21 mouse cellular contexts compared by ENCODE assay signal in the genomic region with DNA sequence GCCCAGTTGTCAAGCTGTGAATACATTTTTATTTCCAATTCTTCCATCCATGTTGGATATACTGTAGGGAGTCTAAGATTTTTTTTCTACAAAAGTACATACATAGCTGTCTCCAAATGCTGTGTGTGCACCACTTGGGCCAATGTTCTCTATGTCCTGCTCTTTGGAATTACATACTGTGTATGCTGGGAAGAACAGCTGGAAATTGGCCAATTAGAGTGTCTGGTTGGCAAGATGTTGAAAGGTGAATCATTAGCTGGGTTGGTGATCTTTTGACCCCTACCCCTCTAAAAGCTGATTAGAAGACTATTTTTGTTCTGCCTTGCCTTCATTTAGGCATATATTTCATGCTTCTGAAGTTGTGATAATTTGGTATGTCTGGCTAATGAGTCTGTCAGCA.
DNase-seq lines count a peak whose midpoint lies in the region; ATAC-seq lines count a peak whose summit lies in the region.
"Had no signal": no experiment of that assay in that cellular context is flagged by ENCODE, and none has a peak within 500 bp of the region (broad histone marks: within the 10 kb centered on the region; RNA-seq: fewer than 3 reads in every experiment).

No protein-coding gene starts in this region.

- no peak overlapping the region for H3K27ac ChIP-seq in forebrain, embryonic 14.5 days (ENCODE audit: low read depth, low read length)
- no peak overlapping the region for H3K27ac ChIP-seq in forebrain, embryonic 10.5 days
- no peak overlapping the region for H3K27ac ChIP-seq in kidney, embryonic 14.5 days (ENCODE audit: low read depth, low read length)
- no peak overlapping the region for H3K27ac ChIP-seq in liver, embryonic 15.5 days (replicated peaks)
- H3K27ac ChIP-seq in hindbrain, embryonic 12.5 days: no peak overlapping the region
- H3K27ac ChIP-seq: embryonic facial prominence, embryonic 10.5 days; forebrain, embryonic 15.5 days; heart, embryonic 10.5 days; hindbrain, embryonic 14.5 days had no signal

- no peaks in the 10 kb centered on the region for H3K4me1 ChIP-seq in forebrain, embryonic 14.5 days (ENCODE audit: control insufficient read depth, insufficient read depth, low read length)
- no peaks in the 10 kb centered on the region for H3K4me1 ChIP-seq in forebrain, embryonic 10.5 days
- H3K4me1 ChIP-seq in kidney, embryonic 14.5 days (ENCODE audit: control insufficient read depth, insufficient read depth, low read length): no peaks in the 10 kb centered on the region
- H3K4me1 ChIP-seq in liver, embryonic 15.5 days (replicated peaks): no peaks in the 10 kb centered on the region
- no peaks in the 10 kb centered on the region for H3K4me1 ChIP-seq in hindbrain, embryonic 12.5 days
- H3K4me1 ChIP-seq: embryonic facial prominence, embryonic 10.5 days; forebrain, embryonic 15.5 days; heart, embryonic 10.5 days had no signal

- H3K36me3 ChIP-seq in forebrain, embryonic 14.5 days (ENCODE audit: control insufficient read depth, insufficient read depth, low read length): no peaks in the 10 kb centered on the region
- H3K36me3 ChIP-seq in forebrain, embryonic 10.5 days (replicated peaks): no peaks in the 10 kb centered on the region
- H3K36me3 ChIP-seq in kidney, embryonic 14.5 days (ENCODE audit: control insufficient read depth, insufficient read depth, low read length): no peaks in the 10 kb centered on the region
- H3K36me3 ChIP-seq in liver, embryonic 15.5 days (replicated peaks): no peaks in the 10 kb centered on the region
- no peaks in the 10 kb centered on the region for H3K36me3 ChIP-seq in hindbrain, embryonic 12.5 days
- H3K36me3 ChIP-seq: embryonic facial prominence, embryonic 10.5 days; forebrain, embryonic 15.5 days; G1E; heart, embryonic 10.5 days had no signal

- ATAC-seq in forebrain, embryonic 14.5 days: no peak
- ATAC-seq in kidney, embryonic 14.5 days (ENCODE audit: low FRiP score, low TSS enrichment): no peak
- ATAC-seq in liver, embryonic 15.5 days (ENCODE audit: insufficient read depth): peak; percentile 42; the same call in 1 of the 2 replicates
- no peak for ATAC-seq in hindbrain, embryonic 12.5 days (ENCODE audit: low FRiP score)
- ATAC-seq: CD4-positive, CD25-positive, alpha-beta regulatory T cell, adult 4 months; forebrain, embryonic 15.5 days had no signal

- H3K4me3 ChIP-seq in forebrain, embryonic 14.5 days (ENCODE audit: low read depth, low read length): no peak overlapping the region
- H3K4me3 ChIP-seq in forebrain, embryonic 10.5 days: no peak overlapping the region
- no peak overlapping the region for H3K4me3 ChIP-seq in kidney, embryonic 14.5 days (ENCODE audit: low read length)
- no peak overlapping the region for H3K4me3 ChIP-seq in liver, embryonic 15.5 days (replicated peaks)
- no peak overlapping the region for H3K4me3 ChIP-seq in hindbrain, embryonic 12.5 days
- H3K4me3 ChIP-seq: embryonic facial prominence, embryonic 10.5 days; forebrain, embryonic 15.5 days; heart, embryonic 10.5 days had no signal

- peak; percentile 2 for DNase-seq in forebrain, embryonic 14.5 days (ENCODE audit: low spot score)
- DNase-seq in forebrain, embryonic 10.5 days (ENCODE audit: extremely low spot score, low spot score): no peak
- peak; percentile 79 for DNase-seq in kidney, adult 9 months
- no peak for DNase-seq in liver
- peak; percentile 1 for DNase-seq in mesoderm, embryonic 11.5 days (ENCODE audit: low read depth, low spot score)
- DNase-seq: adrenal gland, postnatal 25 days; B cell, adult 2 months; cerebellum, adult 2 months; cerebellum, postnatal 10 days; gastrocnemius, postnatal 36 days; heart, adult 18-20 months; heart, postnatal 10 days had no signal

- no peaks in the 10 kb centered on the region for H3K27me3 ChIP-seq in forebrain, embryonic 14.5 days (replicated peaks; ENCODE audit: control insufficient read depth, insufficient read depth, low read length)
- H3K27me3 ChIP-seq in forebrain, embryonic 10.5 days (ENCODE audit: poor library complexity, severe bottlenecking): no peaks in the 10 kb centered on the region
- no peaks in the 10 kb centered on the region for H3K27me3 ChIP-seq in kidney, embryonic 14.5 days (ENCODE audit: control insufficient read depth, insufficient read depth, low read length)
- H3K27me3 ChIP-seq in liver, embryonic 15.5 days: no peaks in the 10 kb centered on the region
- no peaks in the 10 kb centered on the region for H3K27me3 ChIP-seq in hindbrain, embryonic 12.5 days
- H3K27me3 ChIP-seq: forebrain, embryonic 15.5 days had no signal

- H3K9ac ChIP-seq in forebrain, embryonic 14.5 days (ENCODE audit: low read length): no peak overlapping the region
- H3K9ac ChIP-seq in kidney, embryonic 14.5 days (ENCODE audit: low read depth, low read length): no peak overlapping the region
- no peak overlapping the region for H3K9ac ChIP-seq in liver, embryonic 15.5 days
- no peak overlapping the region for H3K9ac ChIP-seq in hindbrain, embryonic 12.5 days
- H3K9ac ChIP-seq: forebrain, embryonic 15.5 days; hindbrain, embryonic 14.5 days had no signal

- H3K9me3 ChIP-seq in forebrain, embryonic 14.5 days (replicated peaks; ENCODE audit: control insufficient read depth, low read length): peaks cover 3% of the 10 kb centered on the region; the same call in 1 of the 2 replicates
- peaks cover 16% of the 10 kb centered on the region for H3K9me3 ChIP-seq in forebrain, embryonic 10.5 days
- peaks cover 9% of the 10 kb centered on the region for H3K9me3 ChIP-seq in kidney, embryonic 14.5 days (ENCODE audit: control insufficient read depth, low read length)
- H3K9me3 ChIP-seq in liver, embryonic 15.5 days (replicated peaks): peaks cover 7% of the 10 kb centered on the region; the same call in 1 of the 2 replicates
- H3K9me3 ChIP-seq in hindbrain, embryonic 12.5 days (replicated peaks): peaks cover 8% of the 10 kb centered on the region; the same call in 1 of the 2 replicates
- H3K9me3 ChIP-seq: forebrain, embryonic 15.5 days had no signal

- H3K4me2 ChIP-seq in forebrain, embryonic 14.5 days (ENCODE audit: low read length): no peak overlapping the region
- H3K4me2 ChIP-seq in kidney, embryonic 14.5 days (replicated peaks; ENCODE audit: low read depth, low read length): no peak overlapping the region
- no peak overlapping the region for H3K4me2 ChIP-seq in liver, embryonic 15.5 days
- no peak overlapping the region for H3K4me2 ChIP-seq in hindbrain, embryonic 12.5 days (replicated peaks)
- H3K4me2 ChIP-seq: forebrain, embryonic 15.5 days; hindbrain, embryonic 14.5 days had no signal

Comparison
In these comparisons a context has a peak if more than half of its experiments do, and no peak if none do; other contexts are left out.
1. DNase-seq: peak in forebrain, embryonic 14.5 days (single experiment), kidney, adult 9 months (single experiment) and mesoderm, embryonic 11.5 days (single experiment); none in forebrain, embryonic 10.5 days (single experiment) and liver (single experiment).